Mouse (Mus musculus): ENCODE measurements around the gene Map4k4. TPM values are rescaled to one million over a fixed set of nuclear protein-coding genes. Genes with fewer than 3 reads are reported as not detected.
A peak's percentile ranks its signal among the peaks of the same experiment; 100 is the strongest.

Gene Map4k4
- total and polyA plus RNA-seq, 3 experiments: 0.04 to 0.21 TPM; not detected in 1

- peaks cover 0 to 11% of the 10 kb centered on the region in 2 experiments; a peak in 2 of 4 replicates for H3K36me3 ChIP-seq (ENCODE audit: control insufficient read depth in 1 of 2, insufficient read depth in 2 of 2, low read length in 2 of 2)
- no peaks in the 10 kb centered on the region for H3K9me3 ChIP-seq (replicated peaks; ENCODE audit: insufficient read depth, low read length)
- peak overlapping the region; percentile 34; the same call in 1 of the 2 replicates for H3K27ac ChIP-seq (ENCODE audit: control insufficient read depth, low read depth, low read length)
- H3K9ac ChIP-seq (ENCODE audit: control insufficient read depth, low read depth, low read length, poor library complexity, severe bottlenecking): 0 out of 2 replicates have a peak overlapping the region, but pooled peaks have one; percentile 26
- peaks cover 0 to 18% of the 10 kb centered on the region in 2 experiments; a peak in 2 of 4 replicates for H3K4me1 ChIP-seq (ENCODE audit: control insufficient read depth in 1 of 2, insufficient read depth in 2 of 2, low read length in 2 of 2)
- no peaks in the 10 kb centered on the region for H3K79me2 ChIP-seq (ENCODE audit: control insufficient read depth, insufficient read depth, low read length, poor library complexity)
- peak; percentile 69 for DNase-seq (ENCODE audit: low read depth, low spot score)
- H3K27me3 ChIP-seq (ENCODE audit: control insufficient read depth in 1 of 2, insufficient read depth in 2 of 2, low read length in 2 of 2): no peaks in the 10 kb centered on the region
- H3K4me3 ChIP-seq (ENCODE audit: control insufficient read depth in 1 of 2, insufficient read depth in 1 of 2, low read depth in 2 of 2, low read length in 2 of 2): peak overlapping the region in 1 of 2 experiments; percentile 32; a peak in 2 of 4 replicates
- TF ChIP-seq MAZ (IDR thresholded peaks at IDR 0.05; ENCODE audit: low read depth, low read length) (no peak), GATA1 (IDR thresholded peaks at IDR 0.05; ENCODE audit: low read depth, low read length) (peak; percentile 71), MXI1 (IDR thresholded peaks at IDR 0.05; ENCODE audit: low read depth, low read length) (0 out of 2 replicates have a peak, but pooled peaks have one; percentile 19), SMC3 (IDR thresholded peaks at IDR 0.05; ENCODE audit: low read depth, low read length) (no peak), ELF1 (IDR thresholded peaks at IDR 0.05; ENCODE audit: low read depth, low read length) (no peak), ETS1 (IDR thresholded peaks at IDR 0.05; ENCODE audit: low read depth, low read length) (peak; percentile 57; the same call in 1 of the 2 replicates), POLR2AphosphoS5 (IDR thresholded peaks at IDR 0.05; ENCODE audit: borderline replicate concordance, low read depth, low read length) (no peak), UBTF (IDR thresholded peaks at IDR 0.05; ENCODE audit: borderline replicate concordance, insufficient read depth, low read depth, low read length) (no peak), MEF2A (IDR thresholded peaks at IDR 0.05; ENCODE audit: extremely low read depth, insufficient replicate concordance, low read depth, low read length, poor library complexity, severe bottlenecking) (no peak), ZMIZ1 (IDR thresholded peaks at IDR 0.05; ENCODE audit: low read depth, low read length) (no peak), CHD2 (IDR thresholded peaks at IDR 0.05; ENCODE audit: low read length) (no peak), ZC3H11A (IDR thresholded peaks at IDR 0.05; ENCODE audit: low read depth, low read length) (no peak), CHD1 (IDR thresholded peaks at IDR 0.05; ENCODE audit: low read depth, low read length) (no peak), ZNF384 (IDR thresholded peaks at IDR 0.05; ENCODE audit: low read depth, low read length) (no peak), BHLHE40 (IDR thresholded peaks at IDR 0.05; ENCODE audit: borderline replicate concordance, low read depth, low read length) (no peak), TBP (IDR thresholded peaks at IDR 0.05; ENCODE audit: low read depth, low read length) (no peak), ZKSCAN1 (IDR thresholded peaks at IDR 0.05; ENCODE audit: low read depth, low read length) (no peak), MYB (IDR thresholded peaks at IDR 0.05; ENCODE audit: low read depth, low read length) (no peak), E2F4 (IDR thresholded peaks at IDR 0.05; ENCODE audit: borderline replicate concordance, low read depth, low read length) (no peak), TCF12 (IDR thresholded peaks at IDR 0.05; ENCODE audit: low read depth, low read length) (peak; percentile 85), USF1 (IDR thresholded peaks at IDR 0.05; ENCODE audit: low read depth, low read length) (no peak), HCFC1 (IDR thresholded peaks at IDR 0.05; ENCODE audit: low read depth, low read length) (no peak), SIN3A (IDR thresholded peaks at IDR 0.05; ENCODE audit: low read length) (peak; percentile 74), JUND (IDR thresholded peaks at IDR 0.05; ENCODE audit: low read depth, low read length) (no peak; the same call in 1 of the 2 replicates), CTCF (IDR thresholded peaks at IDR 0.05 in 2 of 3, conservative IDR thresholded peaks at IDR 0.05 in 1 of 3; ENCODE audit: control insufficient read depth in 1 of 3, insufficient read depth in 1 of 3, low read depth in 2 of 3, low read length in 3 of 3, poor library complexity in 1 of 3, severe bottlenecking in 1 of 3) (no peak), MAX (IDR thresholded peaks at IDR 0.05; ENCODE audit: low read length) (no peak), RCOR1 (IDR thresholded peaks at IDR 0.05; ENCODE audit: low read depth, low read length) (peak; percentile 93), TAL1 (IDR thresholded peaks at IDR 0.05; ENCODE audit: low read length) (peak; percentile 82), EP300 (IDR thresholded peaks at IDR 0.05; ENCODE audit: low read depth in 1 of 2, low read length in 2 of 2) (peak; percentile 93 to 96), MAFK (IDR thresholded peaks at IDR 0.05; ENCODE audit: borderline replicate concordance, low read depth, low read length) (peak; percentile 72; the same call in 1 of the 2 replicates), MYC (IDR thresholded peaks at IDR 0.05; ENCODE audit: low read depth, low read length) (no peak), NELFE (IDR thresholded peaks at IDR 0.05; ENCODE audit: low read depth, low read length) (no peak), GABPA (IDR thresholded peaks at IDR 0.05; ENCODE audit: low read depth, low read length) (no peak), USF2 (IDR thresholded peaks at IDR 0.05; ENCODE audit: borderline replicate concordance in 1 of 2, insufficient read depth in 1 of 2, low read depth in 1 of 2, low read length in 2 of 2) (no peak), POLR2A (IDR thresholded peaks at IDR 0.05; ENCODE audit: control insufficient read depth in 1 of 2, insufficient read depth in 1 of 2, low read depth in 1 of 2, low read length in 2 of 2, poor library complexity in 1 of 2) (no peak), POLR2AphosphoS2 (IDR thresholded peaks at IDR 0.05; ENCODE audit: low read length) (no peak), NRF1 (IDR thresholded peaks at IDR 0.05; ENCODE audit: insufficient read depth, low read depth, low read length, poor library complexity, severe bottlenecking) (no peak)
Measured at GRCm38 (mm10) chr1:39976107-39976506, 75.4 kb downstream of the Map4k4 start.

Data from MEL (cell line).